Mouse (Mus musculus) sigmoid colon, adult 10 weeks (tissue): ENCODE measurements around the gene Fcor. TPM values are rescaled to one million over a fixed set of nuclear protein-coding genes. Genes with fewer than 3 reads are reported as not detected.

Experiments used
- polyA plus RNA-seq: library from polyadenylated mRNA; stranded (reverse); fragments of 350-450 nt; fragmentation: Illumina TruSeq; extraction: RNeasy Lipid Tissue Mini Kit (QIAGEN cat#74804); gene quantifications from one replicate; pipeline ENCODE4 v1.2.3, GENCODE M21; 2014; ENCODE audit warnings: low read depth, low replicate concordance

Gene Fcor
- not detected for polyA plus RNA-seq

GRCm38 (mm10) chr8:3671980-3672491 is at the start of gene Fcor:
Fcor (minus strand) TSS chr8:3672362.

GRCm38 (mm10) chr8:3720551-3720950 is 48.4 kb upstream of the Fcor start, which contains the start of gene Clec4g:
Clec4g (minus strand) TSS chr8:3720651.

GRCm38 (mm10) chr8:3694121-3694520 is 22.0 kb upstream of the Fcor start, which contains the start of gene Fcer2a:
Fcer2a (minus strand) TSS chr8:3694175.

GRCm38 (mm10) chr8:3676131-3676992 is 4.2 kb upstream of the Fcor start, which contains the start of gene Trappc5:
Trappc5 (plus strand) TSS chr8:3676299.

GRCm38 (mm10) chr8:3665507-3665906 is 6.7 kb downstream of the Fcor start, which contains the start of gene Mcemp1:
Mcemp1 (plus strand) TSS chr8:3665754.

GRCm38 (mm10) chr8:3655526-3655925 is 16.6 kb downstream of the Fcor start, which contains the start of gene Retn:
Retn (plus strand) TSS chr8:3655770.

GRCm38 (mm10) chr8:3630647-3631477 is 41.3 kb downstream of the Fcor start, which contains the start of gene Stxbp2:
Stxbp2 (plus strand) TSS chr8:3630955.

GRCm38 (mm10) chr8:3625445-3625844 is 46.7 kb downstream of the Fcor start, which contains the start of gene Pcp2:
Pcp2 (minus strand) TSS chr8:3625545.

GRCm38 (mm10) chr8:3621199-3621970 is 50.8 kb downstream of the Fcor start, which contains the start of the genes Xab2 and Pet100:
Xab2 (minus strand) TSS chr8:3621316.
Pet100 (plus strand) TSS chr8:3621548.

Other genes with a start within 250 kb of the Fcor start
- gene Pex11g, start 204.7 kb downstream of the Fcor start, polyA plus RNA-seq, result 0.85 TPM
- gene Tex45, start 201.5 kb downstream of the Fcor start, polyA plus RNA-seq, result not detected
- 2.6 TPM for gene Zfp358, start 179.2 kb downstream of the Fcor start, polyA plus RNA-seq
- 27.1 TPM for gene Mcoln1, start 171.9 kb downstream of the Fcor start, polyA plus RNA-seq
- gene Pnpla6, start 157.0 kb downstream of the Fcor start, polyA plus RNA-seq, result 17.3 TPM
- 2.2 TPM for gene C330021F23Rik, start 104.4 kb downstream of the Fcor start, polyA plus RNA-seq
- 6.7 TPM for gene Camsap3, start 85.1 kb downstream of the Fcor start, polyA plus RNA-seq
- 0.50 TPM for gene Xab2, start 51.0 kb downstream of the Fcor start, polyA plus RNA-seq
- 17.8 TPM for gene Pet100, start 50.8 kb downstream of the Fcor start, polyA plus RNA-seq
- gene Pcp2, start 46.8 kb downstream of the Fcor start, polyA plus RNA-seq, result not detected
- 69.0 TPM for gene Stxbp2, start 41.4 kb downstream of the Fcor start, polyA plus RNA-seq
- gene Retn, start 16.6 kb downstream of the Fcor start, polyA plus RNA-seq, result 7.4 TPM
- gene Mcemp1, start 6.6 kb downstream of the Fcor start, polyA plus RNA-seq, result 0.60 TPM
- 7.8 TPM for gene Trappc5, start 3.9 kb upstream of the Fcor start, polyA plus RNA-seq
- 5.3 TPM for gene Fcer2a, start 21.8 kb upstream of the Fcor start, polyA plus RNA-seq
- gene Clec4g, start 48.3 kb upstream of the Fcor start, polyA plus RNA-seq, result not detected
- 4.4 TPM for gene Cd209a, start 76.6 kb upstream of the Fcor start, polyA plus RNA-seq
- 0.47 TPM for gene Cd209e, start 181.9 kb upstream of the Fcor start, polyA plus RNA-seq
- not detected for gene Cd209d, start 206.2 kb upstream of the Fcor start, polyA plus RNA-seq